Mouse (Mus musculus) forelimb bud, embryonic 11.5 days (tissue): Measurements from ENCODE around the gene Dcdc2a.

Source experiments
- DNase-seq: peaks from one replicate; pipeline ENCODE4 v3.0.0-alpha.2; 2012; ENCODE audit warnings: low read depth, low spot score

Dcdc2a gene

GRCm38 (mm10) chr13:25177835-25178234 is 122.0 kb downstream of the Dcdc2a start:
- no peak for DNase-seq

GRCm38 (mm10) chr13:25178236-25179001 is 122.6 kb downstream of the Dcdc2a start:
- DNase-seq, result no peak

GRCm38 (mm10) chr13:25186436-25187325 is 130.9 kb downstream of the Dcdc2a start:
- DNase-seq, result peak; percentile 41

GRCm38 (mm10) chr13:25187326-25187710 is 131.5 kb downstream of the Dcdc2a start:
- DNase-seq, result peak; percentile 49

- no peak for DNase-seq
Measured at GRCm38 (mm10) chr13:25189419-25190144, 133.8 kb downstream of the Dcdc2a start.

- no peak for DNase-seq
Measured at GRCm38 (mm10) chr13:25190218-25190617, 134.4 kb downstream of the Dcdc2a start.

- DNase-seq, result no peak
Measured at GRCm38 (mm10) chr13:25195706-25196105, 139.9 kb downstream of the Dcdc2a start.

- DNase-seq, result no peak
Measured at GRCm38 (mm10) chr13:25199916-25200315, 144.1 kb downstream of the Dcdc2a start.

GRCm38 (mm10) chr13:25206950-25207349 is 151.1 kb downstream of the Dcdc2a start:
- no peak for DNase-seq

- no peak for DNase-seq
Measured at GRCm38 (mm10) chr13:25218394-25218793, 162.6 kb downstream of the Dcdc2a start.

GRCm38 (mm10) chr13:25220186-25220787 is 164.5 kb downstream of the Dcdc2a start:
- DNase-seq, result peak; percentile 28

- DNase-seq, result no peak
Measured at GRCm38 (mm10) chr13:25251893-25252292, 196.1 kb downstream of the Dcdc2a start.

GRCm38 (mm10) chr13:25254478-25255263 is 198.9 kb downstream of the Dcdc2a start:
- DNase-seq, result no peak

- DNase-seq, result no peak
Measured at GRCm38 (mm10) chr13:25257608-25258007, 201.8 kb downstream of the Dcdc2a start.
